9 mouse cellular contexts compared by ENCODE assay signal in genomic region chr6:83427512-83427911, GRCm38 (mm10). TPM values are rescaled to one million over a fixed set of nuclear protein-coding genes. Genes with fewer than 3 reads are reported as not detected.
DNase-seq lines count a peak whose midpoint lies in the region; ATAC-seq lines count a peak whose summit lies in the region.
"Had no signal": no experiment of that assay in that cellular context is flagged by ENCODE, and none has a peak within 500 bp of the region (broad histone marks: within the 10 kb centered on the region; RNA-seq: fewer than 3 reads in every experiment).

No protein-coding gene starts in this region.

- DNase-seq in hindbrain, embryonic 10.5 days (ENCODE audit: low spot score), result peak; percentile 38
- DNase-seq in hindbrain, embryonic 11.5 days (ENCODE audit: low spot score), result no peak
- DNase-seq in testis, postnatal 10 days (ENCODE audit: low spot score), result no peak
- no peak for DNase-seq in left cerebral cortex, postnatal 4 days
- DNase-seq in right cerebral cortex, postnatal 25 days, result no peak

- peak overlapping the region; percentile 70 for H3K27ac ChIP-seq in hindbrain, embryonic 10.5 days
- no peak overlapping the region for H3K27ac ChIP-seq in hindbrain, embryonic 11.5 days (ENCODE audit: low read depth, low read length)
- H3K27ac ChIP-seq in brown adipose tissue, adult 24 weeks (replicated peaks; ENCODE audit: low read depth, low read length), result peak overlapping the region; percentile 15; the same call in 1 of the 2 replicates
- peak overlapping the region; percentile 83 for H3K27ac ChIP-seq in forebrain, embryonic 13.5 days
- H3K27ac ChIP-seq in midbrain, embryonic 16.5 days (ENCODE audit: low read length), result peak overlapping the region; percentile 61

- intact Hi-C loops in left cerebral cortex, postnatal 4 days (cut with DNase I), result no loop called here

- no peak for ATAC-seq in hindbrain, embryonic 11.5 days (ENCODE audit: low FRiP score)
- no peak; the same call in 1 of the 2 replicates for ATAC-seq in forebrain, embryonic 13.5 days
- peak; percentile 54; the same call in 1 of the 2 replicates for ATAC-seq in midbrain, embryonic 16.5 days

- H3K27me3 ChIP-seq in hindbrain, embryonic 10.5 days (ENCODE audit: insufficient read depth, poor library complexity, severe bottlenecking), result no peaks in the 10 kb centered on the region
- no peaks in the 10 kb centered on the region for H3K27me3 ChIP-seq in hindbrain, embryonic 11.5 days (ENCODE audit: control insufficient read depth, insufficient read depth, low read length)
- H3K27me3 ChIP-seq in forebrain, embryonic 13.5 days, result no peaks in the 10 kb centered on the region
- no peaks in the 10 kb centered on the region for H3K27me3 ChIP-seq in midbrain, embryonic 16.5 days (ENCODE audit: control insufficient read depth, insufficient read depth, low read depth, low read length)
- H3K27me3 ChIP-seq: megakaryocyte, embryonic 14.5 days had no signal

- no peaks in the 10 kb centered on the region for H3K9me3 ChIP-seq in hindbrain, embryonic 10.5 days
- H3K9me3 ChIP-seq in hindbrain, embryonic 11.5 days (ENCODE audit: control insufficient read depth, low read length), result no peaks in the 10 kb centered on the region
- H3K9me3 ChIP-seq in forebrain, embryonic 13.5 days (replicated peaks), result no peaks in the 10 kb centered on the region
- no peaks in the 10 kb centered on the region for H3K9me3 ChIP-seq in midbrain, embryonic 16.5 days (replicated peaks; ENCODE audit: control insufficient read depth, low read length, poor library complexity, severe bottlenecking)
- H3K9me3 ChIP-seq: megakaryocyte, embryonic 14.5 days had no signal

- H3K4me1 ChIP-seq in hindbrain, embryonic 10.5 days (replicated peaks), result peaks cover 63% of the 10 kb centered on the region
- peaks cover 7% of the 10 kb centered on the region; the same call in 1 of the 2 replicates for H3K4me1 ChIP-seq in hindbrain, embryonic 11.5 days (replicated peaks; ENCODE audit: control insufficient read depth, insufficient read depth, low read length)
- H3K4me1 ChIP-seq in brown adipose tissue, adult 24 weeks (ENCODE audit: control insufficient read depth, insufficient read depth, insufficient read length, low read length), result peaks cover 35% of the 10 kb centered on the region
- H3K4me1 ChIP-seq in forebrain, embryonic 13.5 days, result peaks cover 80% of the 10 kb centered on the region
- peaks cover 54% of the 10 kb centered on the region for H3K4me1 ChIP-seq in midbrain, embryonic 16.5 days (ENCODE audit: control insufficient read depth, insufficient read depth, low read length)

- whole genome bisulfite sequencing in hindbrain, embryonic 10.5 days, result 47% methylated on average over 6 of the region's 6 CpGs
- WGBS in hindbrain, embryonic 11.5 days, result 58% methylated on average over 6 of the region's 6 CpGs
- 25% methylated on average over 6 of the region's 6 CpGs for WGBS in forebrain, embryonic 13.5 days
- 26% methylated on average over 6 of the region's 6 CpGs for WGBS in midbrain, embryonic 16.5 days

- no peak overlapping the region for H3K4me2 ChIP-seq in hindbrain, embryonic 11.5 days (replicated peaks; ENCODE audit: low read depth, low read length)
- H3K4me2 ChIP-seq in forebrain, embryonic 13.5 days, result 0 out of 2 replicates have a peak overlapping the region, but pooled peaks have one; percentile 21
- H3K4me2 ChIP-seq in midbrain, embryonic 16.5 days (ENCODE audit: low read length), result no peak overlapping the region

- H3K4me3 ChIP-seq in hindbrain, embryonic 10.5 days, result no peak overlapping the region
- no peak overlapping the region for H3K4me3 ChIP-seq in hindbrain, embryonic 11.5 days (ENCODE audit: low read depth, low read length)
- H3K4me3 ChIP-seq in brown adipose tissue, adult 24 weeks (ENCODE audit: insufficient read depth, low read depth, low read length), result no peak overlapping the region
- H3K4me3 ChIP-seq in forebrain, embryonic 13.5 days, result no peak overlapping the region
- no peak overlapping the region for H3K4me3 ChIP-seq in midbrain, embryonic 16.5 days (ENCODE audit: low read depth, low read length)
- H3K4me3 ChIP-seq: megakaryocyte, embryonic 14.5 days had no signal

- H3K36me3 ChIP-seq in hindbrain, embryonic 10.5 days, result peaks cover 65% of the 10 kb centered on the region
- H3K36me3 ChIP-seq in hindbrain, embryonic 11.5 days (ENCODE audit: control insufficient read depth, insufficient read depth, low read length), result no peaks in the 10 kb centered on the region
- peaks cover 19% of the 10 kb centered on the region; the same call in 1 of the 2 replicates for H3K36me3 ChIP-seq in forebrain, embryonic 13.5 days (ENCODE audit: poor library complexity, severe bottlenecking)
- 0 out of 2 replicates have a peak, but pooled peaks cover 3% of the 10 kb centered on the region for H3K36me3 ChIP-seq in midbrain, embryonic 16.5 days (ENCODE audit: control insufficient read depth, insufficient read depth, low read length)

- H3K9ac ChIP-seq in hindbrain, embryonic 11.5 days (ENCODE audit: low read depth, low read length), result no peak overlapping the region
- no peak overlapping the region for H3K9ac ChIP-seq in forebrain, embryonic 13.5 days
- H3K9ac ChIP-seq in midbrain, embryonic 16.5 days (ENCODE audit: low read depth, low read length), result peak overlapping the region; percentile 26; the same call in 1 of the 2 replicates

RNA-seq across cellular contexts. Expression of gene Tet3, which starts 31.4 kb away (rescaled TPM):
- polyA plus RNA-seq in hindbrain, embryonic 10.5 days (2016; fragmentation: Nextera tagmentation; extraction: Ambion mirVana), result 51.1 and 56.5 TPM in 2 replicates
- polyA plus RNA-seq in hindbrain, embryonic 11.5 days (2014; fragmentation: Nextera tagmentation; extraction: Ambion mirVana), result 45.3 and 55.6 TPM in 2 replicates
- polyA plus RNA-seq in brown adipose tissue, adult 24 weeks (2012; ENCODE audit: insufficient read depth, insufficient read length, missing spikeins), result 5.0 and 7.0 TPM in 2 replicates
- polyA plus RNA-seq in forebrain, embryonic 13.5 days (2015; fragmentation: Nextera tagmentation; extraction: Ambion mirVana), result 65.3 and 79.4 TPM in 2 replicates
- 51.9 and 53.2 TPM in 2 replicates for polyA plus RNA-seq in midbrain, embryonic 16.5 days (2015; fragmentation: Nextera tagmentation; extraction: Ambion mirVana)
- total RNA-seq in left cerebral cortex, postnatal 4 days (2021), result 100 to 1,000 TPM; 112 to 117 TPM
